Mouse (Mus musculus) cortical plate, adult 2 months (tissue): Measurements from ENCODE around the gene Aldh5a1. TPM values are rescaled to one million over a fixed set of nuclear protein-coding genes. Genes with fewer than 3 reads are reported as not detected.
"Not testable (repeated sequence)": the region's sequence is repeated elsewhere in the genome, so short reads cannot be mapped to it uniquely, and the experiment has no call there.

Experiments
- H3K27ac ChIP-seq: fragments of 200-500 bp; 2 replicates; pipeline ENCODE4 v1.5.1; 2012; ENCODE audit warnings: low read length, control low read depth, inconsistent platforms; ENCODE audit not compliant: insufficient read depth
- H3K4me1 ChIP-seq: fragments of 200-500 bp; 2 replicates; pipeline ENCODE4 v1.6.1; 2011; ENCODE audit warnings: low read length; ENCODE audit not compliant: control insufficient read depth, insufficient read depth
- H3K4me3 ChIP-seq: fragments of 200-500 bp; 2 replicates; pipeline ENCODE4 v1.5.1; 2011; ENCODE audit warnings: mild to moderate bottlenecking, low read length, control low read depth; ENCODE audit not compliant: insufficient read depth
- CTCF ChIP-seq: fragments of 200-500 bp; IDR thresholded peaks from 2 replicates; pipeline ENCODE4 v1.5.1; 2011; ENCODE audit warnings: mild to moderate bottlenecking, control low read depth, low read length; ENCODE audit not compliant: insufficient read depth; ENCODE audit errors: extremely low read depth
- POLR2A ChIP-seq: fragments of 200-500 bp; IDR thresholded peaks from 2 replicates; pipeline ENCODE4 v1.6.1; 2011; ENCODE audit warnings: mild to moderate bottlenecking, low read length, control low read depth; ENCODE audit not compliant: insufficient read depth; ENCODE audit errors: extremely low read depth
- polyA plus RNA-seq: library from polyadenylated mRNA; depleted of rRNA; stranded (reverse); fragments of >200 nt; gene quantifications from 2 replicates; pipeline ENCODE4 v1.2.3, GENCODE M21; 2012; rRNA removed

The Aldh5a1 gene
- 39.0 TPM in 2 replicates for polyA plus RNA-seq

GRCm38 (mm10) chr13:24937108-24937838 is at the start of gene Aldh5a1:
Gene Aldh5a1, minus strand, starts transcription at chr13:24937661.
- peak within 1 kb of the TSS; percentile 88 for H3K4me3 ChIP-seq
- peak within 1 kb of the TSS; percentile 91 for H3K27ac ChIP-seq
- peak; percentile 31; the same call in 1 of the 2 replicates for TF ChIP-seq CTCF
- 0 out of 2 replicates have a peak, but pooled peaks have one; percentile 33 for TF ChIP-seq POLR2A
- peaks cover 5% of the 10 kb centered on the region; the same call in 1 of the 2 replicates for H3K4me1 ChIP-seq

GRCm38 (mm10) chr13:24985435-24985834 is 48.0 kb upstream of the Aldh5a1 start:
- H3K27ac ChIP-seq: no peak overlapping the region
- TF ChIP-seq CTCF (no peak), POLR2A (no peak)
- no peaks in the 10 kb centered on the region for H3K4me1 ChIP-seq
- H3K4me3 ChIP-seq: no peak overlapping the region

- no peak overlapping the region for H3K27ac ChIP-seq
These were observed 43.6 kb upstream of the Aldh5a1 start for GRCm38 (mm10) chr13:24981031-24981430.

DNA sequence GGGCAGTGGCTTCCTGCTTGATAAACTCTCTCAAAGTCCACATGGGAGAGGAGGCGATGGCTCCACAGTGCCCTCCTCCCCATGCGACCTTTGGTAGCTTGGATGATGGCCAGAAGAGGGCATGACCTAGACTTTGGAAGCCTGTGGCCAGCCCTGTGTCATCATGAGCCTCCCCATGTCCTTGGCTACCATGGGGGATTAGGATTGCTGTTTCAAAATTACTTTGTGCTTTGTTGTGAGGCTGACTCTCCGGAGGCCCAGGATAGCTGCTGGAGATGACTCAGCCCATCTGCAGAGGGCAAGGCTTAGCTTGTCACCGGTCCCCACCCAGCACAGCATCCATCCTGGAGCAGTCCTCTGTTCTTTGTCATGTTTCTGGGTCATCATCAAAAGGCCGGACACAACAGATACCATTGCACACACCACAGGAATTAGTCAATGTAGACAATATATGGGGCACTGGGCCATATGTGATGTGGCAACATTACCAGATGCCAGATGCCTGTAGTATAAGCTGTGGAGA is 40.4 kb upstream of the Aldh5a1 start:
- H3K4me1 ChIP-seq: no peaks in the 10 kb centered on the region; the same call in 1 of the 2 replicates
- no peak overlapping the region for H3K4me3 ChIP-seq
- TF ChIP-seq POLR2A (no peak), CTCF (no peak)
- H3K27ac ChIP-seq: no peak overlapping the region

More at GRCm38 (mm10) chr13:24981031-24981430, 43.6 kb upstream of the Aldh5a1 start:
- no peak overlapping the region for H3K4me3 ChIP-seq
- no peaks in the 10 kb centered on the region; the same call in 1 of the 2 replicates for H3K4me1 ChIP-seq
- TF ChIP-seq POLR2A (no peak), CTCF (no peak)

GRCm38 (mm10) chr13:24976384-24976783 is 38.9 kb upstream of the Aldh5a1 start:
- Histone ChIP-seq H3K27ac (no peak overlapping the region), H3K4me3 (no peak overlapping the region), H3K4me1 (no peaks in the 10 kb centered on the region; the same call in 1 of the 2 replicates)
- no peak for TF ChIP-seq CTCF
- TF ChIP-seq POLR2A: no peak

DNA sequence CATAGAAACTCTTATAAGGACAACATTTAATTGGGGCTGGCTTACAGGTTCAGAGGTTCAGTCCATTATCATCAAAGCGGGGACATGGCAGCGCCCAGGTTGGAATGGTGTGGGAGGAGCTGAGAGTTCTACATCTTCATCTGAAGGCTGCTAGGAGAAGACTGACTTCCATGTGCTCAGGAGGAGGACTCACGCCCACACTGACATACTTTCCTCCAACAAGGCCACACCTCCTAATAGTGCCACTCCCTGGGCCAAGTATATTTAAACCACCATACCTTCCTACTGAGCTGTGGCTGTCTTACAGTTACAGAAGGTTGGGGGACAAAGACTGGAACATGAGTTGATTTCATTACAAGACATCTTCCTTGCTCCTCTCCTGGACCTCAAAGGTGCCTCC is 34.3 kb upstream of the Aldh5a1 start:
- H3K4me1 ChIP-seq, H3K4me3 ChIP-seq, H3K27ac ChIP-seq: not testable (repeated sequence)

GRCm38 (mm10) chr13:24965846-24966201 is 28.4 kb upstream of the Aldh5a1 start:
- 0 out of 2 replicates have a peak overlapping the region, but pooled peaks have one; percentile 25 for H3K4me3 ChIP-seq
- no peaks in the 10 kb centered on the region; the same call in 1 of the 2 replicates for H3K4me1 ChIP-seq
- TF ChIP-seq CTCF (no peak), POLR2A (no peak)
- no peak overlapping the region for H3K27ac ChIP-seq

- Histone ChIP-seq H3K4me1 (no peaks in the 10 kb centered on the region; the same call in 1 of the 2 replicates), H3K27ac (no peak overlapping the region), H3K4me3 (peak overlapping the region; percentile 25; the same call in 1 of the 2 replicates)
- TF ChIP-seq POLR2A (no peak), CTCF (no peak)
These were observed 27.8 kb upstream of the Aldh5a1 start for GRCm38 (mm10) chr13:24965130-24965845.

DNA sequence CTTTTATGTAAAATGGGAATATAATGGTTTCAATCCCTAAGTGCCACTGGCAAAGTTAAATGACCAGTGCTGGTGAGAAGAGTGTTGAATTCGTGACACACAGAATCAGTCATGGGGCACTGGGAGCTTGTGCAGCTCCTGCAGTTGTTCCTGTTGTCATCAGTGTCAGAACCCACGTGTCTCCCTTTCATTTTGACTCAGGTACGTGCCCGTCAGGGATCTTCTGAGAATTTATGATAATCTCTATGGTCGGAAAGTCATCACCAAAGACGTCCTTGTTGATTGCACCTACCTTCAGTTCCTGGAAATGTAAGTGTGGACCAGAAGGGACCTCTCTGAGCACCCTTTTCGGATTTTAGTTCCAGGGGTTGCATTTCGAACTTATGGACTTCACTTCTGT is 24.7 kb upstream of the Aldh5a1 start:
- no peak for TF ChIP-seq POLR2A
- no peak for TF ChIP-seq CTCF
- Histone ChIP-seq H3K4me3 (no peak overlapping the region), H3K4me1 (no peaks in the 10 kb centered on the region; the same call in 1 of the 2 replicates), H3K27ac (no peak overlapping the region)
